Mouse (Mus musculus) liver, embryonic 14.5 days (tissue): Measurements from ENCODE around the gene Acot7.

ENCODE experiments used
- CTCF ChIP-seq: IDR thresholded peaks from 2 replicates; pipeline ENCODE4 v1.5.1; 2016; ENCODE audit warnings: antibody characterized with exemption, low read depth, control low read depth
- EP300 ChIP-seq: IDR thresholded peaks from 2 replicates; pipeline ENCODE4 v1.6.1; 2016; ENCODE audit warnings: antibody characterized with exemption, low read depth

- TF ChIP-seq CTCF (no peak), EP300 (no peak)
Observed at GRCm38 (mm10) chr4:152162748-152163147, 15.2 kb upstream of the Acot7 start.
